Mouse (Mus musculus) CD4-positive, CD25-positive, alpha-beta regulatory T cell, adult 9 weeks (primary cell): Measurements from ENCODE around the gene Gm17428. TPM values are rescaled to one million over a fixed set of nuclear protein-coding genes. Genes with fewer than 3 reads are reported as not detected.

ENCODE experiments used
- polyA plus RNA-seq: library from polyadenylated mRNA; unstranded; fragments of 100-300 nt; shearing (Covaris generic); gene quantifications from one replicate; pipeline ENCODE4 v1.2.1, GENCODE M21; 2017

The Gm17428 gene
- not detected for polyA plus RNA-seq

DNA sequence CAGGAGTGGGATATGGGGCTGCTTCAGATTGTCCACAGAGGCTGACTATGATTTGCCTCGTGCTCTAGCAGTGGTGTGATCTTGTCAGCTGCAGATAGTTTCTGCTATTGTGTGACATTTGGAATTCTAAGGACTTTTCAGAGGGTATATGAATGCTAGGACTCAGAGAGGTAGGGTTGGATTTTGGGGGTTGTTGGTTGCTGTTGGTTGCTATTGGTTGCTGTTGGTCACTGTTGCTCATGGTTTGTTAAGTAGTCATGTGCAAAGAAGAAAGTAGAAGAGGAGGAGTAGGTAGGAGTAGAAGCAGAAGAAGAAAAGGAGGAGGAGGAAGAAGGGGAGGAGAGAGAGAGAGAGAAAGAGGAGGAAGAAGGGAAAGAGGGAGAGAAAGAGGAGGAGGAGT is at the start of gene Gm17428:
TSS of gene Gm17428 (plus strand) at position 301 of the 400 bp plus-strand sequence.

GRCm38 (mm10) chr14:54932645-54933150 is 44.0 kb upstream of the Gm17428 start, which contains the start of gene Il25:
Il25 (plus strand) TSS chr14:54932695.

DNA sequence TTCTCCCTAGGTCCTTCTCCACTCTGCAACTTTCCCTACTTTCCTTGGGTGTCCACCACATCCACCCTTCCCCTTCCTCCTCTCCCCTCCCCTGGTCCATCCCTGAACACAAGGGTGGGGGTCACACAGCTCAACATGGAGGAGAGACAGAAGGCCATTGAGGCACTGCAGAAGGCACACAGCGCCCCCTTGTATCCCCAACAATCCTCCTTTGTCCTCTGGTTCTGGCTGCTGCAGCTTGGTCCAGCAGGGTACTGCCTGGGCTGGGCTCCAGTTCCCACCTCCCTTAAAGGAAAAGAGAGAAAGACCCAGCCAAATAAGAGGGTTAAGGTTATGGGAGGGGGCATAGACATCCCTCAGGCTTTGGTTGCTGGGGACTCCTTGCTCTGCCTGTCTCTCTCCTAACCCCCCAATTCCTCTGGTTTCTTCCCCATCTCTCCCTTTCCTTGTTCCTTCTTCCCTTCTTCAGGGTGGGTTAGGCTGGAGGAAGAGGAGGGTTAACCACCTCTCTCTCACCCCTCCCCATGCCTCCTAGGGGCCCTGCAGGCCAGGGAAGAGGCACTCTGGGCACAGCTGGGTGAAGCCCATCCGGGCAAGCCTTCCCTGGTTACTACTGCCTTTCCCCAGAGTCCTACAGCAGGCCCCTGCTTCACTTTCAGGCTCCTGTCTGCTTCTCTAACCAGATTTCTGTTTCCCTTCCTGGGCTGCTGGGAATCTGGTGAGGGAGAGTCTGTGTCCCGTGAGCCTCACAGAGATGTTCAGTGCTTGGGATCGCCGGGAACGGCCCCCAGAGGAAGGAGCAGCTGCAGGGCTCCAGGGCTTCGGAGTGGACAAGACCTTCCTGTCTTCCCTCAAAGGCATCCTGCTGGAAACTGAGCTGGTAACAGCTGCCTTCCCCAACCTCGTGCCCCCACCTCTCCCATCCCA is 40.6 kb upstream of the Gm17428 start, which contains the start of gene Cmtm5:
TSS of gene Cmtm5 (plus strand) at position 358 of the 927 bp plus-strand sequence.

DNA sequence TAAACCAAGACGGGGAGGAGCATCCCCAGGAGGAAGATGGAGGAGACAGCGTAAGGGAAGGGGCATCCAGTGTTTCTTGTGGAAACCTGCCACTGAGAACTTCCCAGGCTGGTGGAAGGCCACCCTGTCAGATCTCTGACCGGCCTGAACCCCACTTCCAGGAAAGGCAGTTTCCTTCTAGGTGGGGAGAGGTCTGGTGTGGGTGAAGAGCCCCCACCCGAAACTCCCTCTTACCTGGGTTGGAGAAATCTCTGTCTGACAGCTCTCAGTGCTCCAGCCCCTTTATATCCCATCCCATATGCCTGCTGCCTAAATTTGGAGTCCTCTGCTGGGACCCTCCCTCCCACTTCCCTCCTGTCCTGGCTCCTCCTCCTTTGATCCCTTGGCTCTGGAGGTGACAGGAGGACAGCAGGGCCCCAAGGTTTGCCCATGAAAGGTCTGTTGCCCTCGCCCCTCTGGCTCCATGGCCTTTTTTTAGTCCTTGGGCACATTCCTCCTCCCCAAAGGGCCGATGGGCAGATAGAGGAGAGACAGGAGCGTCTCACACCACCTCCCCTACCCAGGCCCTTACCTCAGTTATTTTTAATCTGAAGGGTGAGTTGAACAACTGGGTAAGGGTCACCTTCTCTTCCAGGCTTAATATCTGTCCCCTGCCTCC is 10.3 kb upstream of the Gm17428 start, which contains the start of gene Myh6:
TSS of gene Myh6 (minus strand) at position 608 of the 658 bp plus-strand sequence.

GRCm38 (mm10) chr14:54994136-54994868 is 17.6 kb downstream of the Gm17428 start, which contains the start of gene Myh7:
Myh7 (minus strand) TSS chr14:54994626.

GRCm38 (mm10) chr14:55014991-55015766 is 38.4 kb downstream of the Gm17428 start, which contains the start of gene Ngdn:
Ngdn (plus strand) TSS chr14:55015454.

Other genes starting within 250 kb of the Gm17428 start
- gene Slc7a8, start 195.0 kb upstream of the Gm17428 start, polyA plus RNA-seq = 0.24 TPM
- gene Rnf212b, start 162.8 kb upstream of the Gm17428 start, polyA plus RNA-seq = not detected
- gene Homez, start 106.0 kb upstream of the Gm17428 start, polyA plus RNA-seq = 3.7 TPM
- 0.45 TPM for gene Ppp1r3e, start 99.4 kb upstream of the Gm17428 start, polyA plus RNA-seq
- gene Bcl2l2, start 93.6 kb upstream of the Gm17428 start, polyA plus RNA-seq = 0.31 TPM
- 0.38 TPM for gene Gm20521, start 93.5 kb upstream of the Gm17428 start, polyA plus RNA-seq
- gene Pabpn1, start 84.4 kb upstream of the Gm17428 start, polyA plus RNA-seq = 29.9 TPM
- 1.1 TPM for gene Slc22a17, start 63.8 kb upstream of the Gm17428 start, polyA plus RNA-seq
- not detected for gene Efs, start 50.8 kb upstream of the Gm17428 start, polyA plus RNA-seq
- not detected for gene Il25, start 44.2 kb upstream of the Gm17428 start, polyA plus RNA-seq
- gene Cmtm5, start 40.7 kb upstream of the Gm17428 start, polyA plus RNA-seq = not detected
- gene Myh6, start 10.0 kb upstream of the Gm17428 start, polyA plus RNA-seq = not detected
- gene Myh7, start 17.7 kb downstream of the Gm17428 start, polyA plus RNA-seq = not detected
- 152 TPM for gene Ngdn, start 38.5 kb downstream of the Gm17428 start, polyA plus RNA-seq
- 13.0 TPM for gene Zfhx2, start 115.4 kb downstream of the Gm17428 start, polyA plus RNA-seq
- 17.0 TPM for gene Thtpa, start 117.9 kb downstream of the Gm17428 start, polyA plus RNA-seq
- 173 TPM for gene Ap1g2, start 129.7 kb downstream of the Gm17428 start, polyA plus RNA-seq
- gene Jph4, start 140.0 kb downstream of the Gm17428 start, polyA plus RNA-seq = not detected
- not detected for gene Dhrs2, start 245.1 kb downstream of the Gm17428 start, polyA plus RNA-seq